Mouse (Mus musculus) macrophage (primary cell): ENCODE measurements around the gene Ulk2. TPM values are rescaled to one million over a fixed set of nuclear protein-coding genes. Genes with fewer than 3 reads are reported as not detected.
"Not testable (repeated sequence)": the region's sequence is repeated elsewhere in the genome, so short reads cannot be mapped to it uniquely, and the experiment has no call there.

ENCODE experiments used
- H3K27ac ChIP-seq: fragments of 350-480 bp; formaldehyde crosslinking; 2 replicates; pipeline ENCODE4 v1.9.0; 2021
- H3K36me3 ChIP-seq: fragments of 350-480 bp; formaldehyde crosslinking; 2 replicates; pipeline ENCODE4 v1.9.0; 2021; ENCODE audit errors: inconsistent target
- H3K4me3 ChIP-seq: fragments of 350-480 bp; formaldehyde crosslinking; 2 replicates; pipeline ENCODE4 v1.9.0; 2021; ENCODE audit errors: inconsistent target
- H3K79me2 ChIP-seq: fragments of 350-480 bp; formaldehyde crosslinking; 2 replicates; pipeline ENCODE4 v1.9.0; 2021; ENCODE audit errors: inconsistent target
- WGBS: methylation state at CpG from one replicate; pipeline ENCODE4 v1.1.7; 2026; ENCODE audit warnings: inconsistent platforms; ENCODE audit not compliant: missing documents; 5-methylcytosine and 5-hydroxymethylcytosine counted together
- polyA plus RNA-seq: library from polyadenylated mRNA; stranded (reverse); fragments of 250-400 nt; gene quantifications from 3 replicates; pipeline ENCODE4 v1.2.4, GENCODE M21; 2018; ENCODE audit warnings: inconsistent platforms

Ulk2 gene
- polyA plus RNA-seq, 1 experiment from 2014 or later: 30.5 TPM

DNA sequence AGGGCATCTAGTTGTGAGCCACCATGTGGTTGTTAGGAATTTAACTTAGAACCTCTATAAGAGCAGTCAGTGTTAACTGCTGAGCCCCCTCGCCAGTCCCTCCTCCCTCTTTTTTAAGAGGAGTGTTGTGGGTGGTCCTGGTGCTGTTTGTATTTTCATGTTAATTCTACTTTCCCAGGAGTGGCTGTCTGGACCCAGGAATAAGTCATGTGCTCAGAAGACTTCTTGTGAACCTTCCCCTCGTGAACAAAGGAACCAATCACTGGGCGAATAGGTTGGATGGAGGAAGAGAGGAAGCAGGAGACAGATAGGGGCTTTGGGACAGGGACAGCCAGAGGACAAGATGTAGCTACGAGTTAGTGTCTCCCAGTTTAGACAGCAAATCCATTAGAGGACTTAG, 45.1 kb downstream of the Ulk2 start:
- Histone ChIP-seq H3K4me3 (no peak overlapping the region), H3K36me3 (peaks cover 53% of the 10 kb centered on the region), H3K79me2 (no peaks in the 10 kb centered on the region), H3K27ac (no peak overlapping the region)
- 89% methylated on average over 3 of the region's 4 CpGs for WGBS

DNA sequence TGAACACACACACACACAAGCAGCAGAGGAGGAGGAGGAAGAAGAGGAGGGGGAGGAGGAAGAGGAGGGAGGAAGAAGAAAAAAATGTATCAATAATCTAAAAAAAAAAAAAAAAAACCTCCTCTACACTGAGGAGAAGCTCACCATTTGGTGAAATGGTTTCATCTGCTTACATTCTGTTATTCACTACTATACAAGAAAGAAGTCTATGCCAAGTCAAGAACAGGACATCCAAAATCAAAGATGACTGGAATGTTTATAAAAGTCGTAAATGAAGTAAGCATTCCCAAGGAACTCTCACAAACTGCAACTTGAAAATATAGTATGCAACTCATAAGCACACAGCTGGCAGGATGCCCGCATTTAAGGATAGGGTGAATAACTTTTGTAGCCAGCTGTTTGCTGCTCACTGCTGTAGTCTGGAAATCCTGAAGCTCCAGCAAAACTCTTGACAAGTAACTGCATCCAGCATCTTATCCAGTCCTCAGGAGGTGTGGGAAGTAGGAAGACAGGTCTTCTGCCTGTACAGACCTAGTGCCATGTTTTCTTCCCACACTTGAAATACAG, 46.2 kb downstream of the Ulk2 start:
- no peak overlapping the region for H3K27ac ChIP-seq
- H3K36me3 ChIP-seq: peaks cover 48% of the 10 kb centered on the region
- 94% methylated on average over 2 of the region's 2 CpGs for WGBS
- H3K79me2 ChIP-seq: no peaks in the 10 kb centered on the region
- no peak overlapping the region for H3K4me3 ChIP-seq

DNA sequence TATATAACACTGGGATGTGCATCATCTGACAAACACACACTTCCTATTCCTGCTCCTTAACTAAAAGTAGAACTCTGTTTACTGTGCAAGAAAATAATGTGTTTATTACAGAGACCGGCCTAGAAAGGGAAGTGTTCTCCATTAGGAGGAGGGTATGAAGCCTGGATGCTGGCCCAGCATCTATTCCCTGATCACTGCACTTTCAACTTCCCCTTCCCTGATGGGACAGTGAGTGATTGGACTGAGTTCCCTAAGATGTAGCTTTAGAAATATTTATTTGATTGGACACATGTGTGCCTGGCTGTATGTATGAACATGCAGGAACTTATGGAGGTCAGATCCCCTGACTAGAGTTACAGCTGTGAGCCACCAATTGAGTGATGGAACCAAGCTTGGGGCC, 61.4 kb downstream of the Ulk2 start:
- no peaks in the 10 kb centered on the region for H3K79me2 ChIP-seq
- H3K36me3 ChIP-seq: peaks cover 29% of the 10 kb centered on the region
- 0% methylated on average over 1 of the region's 1 CpGs for WGBS
- H3K4me3 ChIP-seq: no peak overlapping the region
- H3K27ac ChIP-seq: peak overlapping the region; percentile 70

DNA sequence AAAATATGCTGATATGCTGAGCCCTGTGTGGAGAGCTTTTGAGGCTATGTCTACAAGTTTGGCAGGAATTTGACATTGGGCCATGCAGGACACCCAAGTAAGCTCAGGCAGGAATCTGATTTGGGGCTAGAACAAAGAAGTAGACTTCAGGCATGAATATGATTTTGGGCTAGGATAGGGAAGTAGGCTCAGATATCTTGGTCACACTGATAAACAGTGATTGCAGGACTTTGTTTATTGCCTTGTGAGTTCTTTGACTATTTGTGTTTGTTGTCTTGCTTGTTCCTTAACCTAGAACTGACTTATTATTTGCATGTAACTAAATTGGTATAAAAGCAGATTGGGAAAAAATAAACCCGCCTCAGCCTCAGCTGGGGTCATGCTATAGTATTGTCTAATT, 66.3 kb downstream of the Ulk2 start:
- Histone ChIP-seq H3K36me3 (peaks cover 43% of the 10 kb centered on the region; the same call in 1 of the 2 replicates), H3K4me3 (no peak overlapping the region), H3K79me2 (no peaks in the 10 kb centered on the region), H3K27ac (no peak overlapping the region)
- 100% methylated on average over 1 of the region's 1 CpGs for WGBS

- not testable (repeated sequence) for H3K27ac ChIP-seq, H3K79me2 ChIP-seq, H3K4me3 ChIP-seq
- WGBS: 97% methylated on average over 3 of the region's 3 CpGs
- H3K36me3 ChIP-seq: peaks cover 57% of the 10 kb centered on the region
Observed at GRCm38 (mm10) chr11:61782526-61782925, 72.3 kb downstream of the Ulk2 start.

GRCm38 (mm10) chr11:61774551-61775149, 80.2 kb downstream of the Ulk2 start:
- H3K79me2 ChIP-seq: no peaks in the 10 kb centered on the region
- 0 out of 2 replicates have a peak overlapping the region, but pooled peaks have one; percentile 12 for H3K27ac ChIP-seq
- 91% methylated on average over 4 of the region's 4 CpGs for WGBS
- no peak overlapping the region for H3K4me3 ChIP-seq
- peaks cover 22% of the 10 kb centered on the region for H3K36me3 ChIP-seq

- WGBS: 2% methylated on average over 51 of the region's 51 CpGs
Observed at GRCm38 (mm10) chr11:61761584-61762407, 93.1 kb downstream of the Ulk2 start, which contains the start of gene Prpsap2. Gene Prpsap2, minus strand, starts transcription at chr11:61762088.

DNA sequence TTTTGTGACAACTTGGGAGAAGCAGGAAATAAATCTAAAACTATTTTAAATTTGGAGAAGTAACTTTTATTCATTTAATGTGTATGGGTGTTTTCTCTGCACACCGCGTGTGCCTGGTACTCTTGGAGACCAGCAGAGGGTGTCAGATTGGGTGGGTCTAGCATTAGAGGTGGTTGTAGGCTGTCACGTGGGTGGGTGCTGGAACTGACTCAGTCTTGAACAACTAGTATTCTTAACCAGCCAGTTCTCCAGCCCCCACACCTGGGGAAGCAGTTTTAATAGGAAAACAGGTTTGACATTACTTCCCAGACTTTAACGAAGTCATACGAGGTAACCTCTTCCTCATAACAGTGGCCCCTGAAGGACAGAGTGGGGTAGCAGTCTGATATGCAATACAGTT, 94.4 kb downstream of the Ulk2 start:
- peaks cover 48% of the 10 kb centered on the region for H3K79me2 ChIP-seq
- H3K4me3 ChIP-seq: peak overlapping the region; percentile 71
- H3K27ac ChIP-seq: peak overlapping the region; percentile 35; the same call in 1 of the 2 replicates
- 10% methylated on average over 5 of the region's 5 CpGs for WGBS
- peaks cover 9% of the 10 kb centered on the region; the same call in 1 of the 2 replicates for H3K36me3 ChIP-seq

More at GRCm38 (mm10) chr11:61761584-61762407, 93.1 kb downstream of the Ulk2 start, which contains the start of gene Prpsap2:
- H3K4me3 ChIP-seq: peak within 1 kb of the TSS; percentile 71
- H3K79me2 ChIP-seq: peaks cover 46% of the 10 kb centered on the region
- H3K36me3 ChIP-seq: no peaks in the 10 kb centered on the region
- H3K27ac ChIP-seq: peak within 1 kb of the TSS; percentile 35

- H3K36me3 ChIP-seq: peaks cover 33% of the 10 kb centered on the region
- H3K27ac ChIP-seq: no peak overlapping the region
- H3K79me2 ChIP-seq: peaks cover 48% of the 10 kb centered on the region
- WGBS: 100% methylated on average over 2 of the region's 2 CpGs
- no peak overlapping the region for H3K4me3 ChIP-seq
Observed at GRCm38 (mm10) chr11:61757151-61757550, 97.7 kb downstream of the Ulk2 start.

GRCm38 (mm10) chr11:61751612-61752011, 103.3 kb downstream of the Ulk2 start:
- WGBS: 81% methylated on average over 5 of the region's 5 CpGs
- H3K79me2 ChIP-seq: peaks cover under 1% of the 10 kb centered on the region; the same call in 1 of the 2 replicates
- no peak overlapping the region for H3K27ac ChIP-seq
- H3K4me3 ChIP-seq: no peak overlapping the region
- peaks cover 36% of the 10 kb centered on the region for H3K36me3 ChIP-seq

- Histone ChIP-seq H3K27ac (no peak overlapping the region), H3K36me3 (peaks cover 30% of the 10 kb centered on the region), H3K4me3 (no peak overlapping the region), H3K79me2 (no peaks in the 10 kb centered on the region)
- 84% methylated on average over 3 of the region's 3 CpGs for WGBS
Observed at GRCm38 (mm10) chr11:61747161-61747560, 107.7 kb downstream of the Ulk2 start.

DNA sequence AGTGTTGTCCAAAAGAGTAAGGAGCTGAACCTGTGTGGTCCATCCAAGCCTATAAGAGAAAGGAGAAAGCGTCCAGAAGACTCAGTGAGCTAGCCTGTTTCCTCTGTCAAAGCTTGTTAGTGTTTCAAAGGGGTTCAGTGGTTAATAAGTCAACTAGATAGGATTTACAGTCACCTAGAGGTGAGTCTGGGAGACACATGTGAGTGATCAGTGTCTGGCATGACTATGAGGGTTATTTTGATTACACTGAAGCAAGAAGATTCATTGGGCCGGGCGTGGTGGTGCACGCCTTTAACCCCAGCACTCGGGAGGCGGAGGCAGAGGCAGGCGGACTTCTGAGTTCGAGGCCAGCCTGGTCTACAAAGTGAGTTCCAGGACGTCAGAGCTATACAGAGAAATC, 109.1 kb downstream of the Ulk2 start:
- Histone ChIP-seq H3K27ac (no peak overlapping the region), H3K36me3 (peaks cover 39% of the 10 kb centered on the region), H3K79me2 (no peaks in the 10 kb centered on the region), H3K4me3 (no peak overlapping the region)
- WGBS: 94% methylated on average over 8 of the region's 9 CpGs

DNA sequence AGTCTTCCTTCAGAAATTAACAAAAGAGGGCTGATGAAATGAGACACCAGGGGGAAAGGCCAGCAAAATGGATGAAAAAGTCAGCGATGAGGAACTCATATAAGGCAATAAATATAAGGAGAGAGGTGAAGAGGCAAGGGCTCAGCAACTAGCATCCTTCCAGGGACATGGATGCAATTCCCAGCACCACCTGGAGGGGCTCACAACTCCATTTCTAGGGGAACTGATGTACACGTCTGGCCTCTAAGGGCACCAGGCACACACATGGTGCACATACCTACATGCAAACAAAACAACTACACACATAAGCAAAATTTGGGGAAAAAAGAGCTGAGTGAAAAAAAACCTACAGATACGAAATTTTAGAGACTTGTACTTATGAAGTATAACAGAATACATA, 110.4 kb downstream of the Ulk2 start:
- Histone ChIP-seq H3K79me2 (no peaks in the 10 kb centered on the region), H3K27ac (peak overlapping the region; percentile 44), H3K36me3 (peaks cover 49% of the 10 kb centered on the region), H3K4me3 (no peak overlapping the region)
- WGBS: 83% methylated on average over 3 of the region's 3 CpGs

- Histone ChIP-seq H3K4me3 (no peak overlapping the region), H3K27ac (peak overlapping the region; percentile 44), H3K79me2 (no peaks in the 10 kb centered on the region), H3K36me3 (peaks cover 49% of the 10 kb centered on the region)
- WGBS: 76% methylated on average over 3 of the region's 3 CpGs
Observed at GRCm38 (mm10) chr11:61743768-61744167, 111.1 kb downstream of the Ulk2 start.

GRCm38 (mm10) chr11:61740500-61740899, 114.4 kb downstream of the Ulk2 start:
- H3K79me2 ChIP-seq: no peaks in the 10 kb centered on the region
- H3K27ac ChIP-seq: no peak overlapping the region
- no peak overlapping the region for H3K4me3 ChIP-seq
- peaks cover 60% of the 10 kb centered on the region for H3K36me3 ChIP-seq
- 91% methylated on average over 1 of the region's 1 CpGs for WGBS
